Mouse (Mus musculus) MEL (cell line): ENCODE measurements around the gene Ralb. TPM values are rescaled to one million over a fixed set of nuclear protein-coding genes. Genes with fewer than 3 reads are reported as not detected.

Experiments used
- DNase-seq: peaks from one replicate; pipeline ENCODE4 v3.0.0; 2011; ENCODE audit warnings: low read depth, low spot score
- H3K27ac ChIP-seq: 2 replicates; pipeline ENCODE4 v1.5.1; 2012; ENCODE audit warnings: low read depth, mild to moderate bottlenecking, control low read depth, low read length, moderate library complexity; ENCODE audit not compliant: control insufficient read depth
- H3K27me3 ChIP-seq, 2 experiments: fragments of 150-350 bp in 1 of 2; sonication (generic) in 1 of 2; 2 replicates each; pipeline ENCODE4 v1.6.1; 2012; ENCODE audit warnings: low read length in 2 of 2, mild to moderate bottlenecking in 2 of 2, improper control_type of control experiment in 1 of 2, moderate library complexity in 1 of 2; ENCODE audit not compliant: insufficient read depth in 2 of 2, control insufficient read depth in 1 of 2
- H3K36me3 ChIP-seq, 2 experiments: 2 replicates each; pipeline ENCODE4 v1.6.1; 2012 to 2014; ENCODE audit warnings: low read length in 2 of 2, improper control_type of control experiment in 1 of 2, inconsistent platforms in 1 of 2, mild to moderate bottlenecking in 1 of 2; ENCODE audit not compliant: insufficient read depth in 2 of 2, control insufficient read depth in 1 of 2
- H3K4me1 ChIP-seq, 2 experiments: fragments of 150-350 bp in 1 of 2; sonication (generic) in 1 of 2; 2 replicates each; pipeline ENCODE4 v1.6.1; 2012; ENCODE audit warnings: low read length in 2 of 2, improper control_type of control experiment in 1 of 2, mild to moderate bottlenecking in 1 of 2; ENCODE audit not compliant: insufficient read depth in 2 of 2, control insufficient read depth in 1 of 2
- H3K4me3 ChIP-seq, 2 experiments: fragments of 150-350 bp in 1 of 2; sonication (generic) in 1 of 2; 2 replicates each; pipeline ENCODE4 v1.5.1; 2012; ENCODE audit warnings: low read depth in 2 of 2, low read length in 2 of 2, mild to moderate bottlenecking in 2 of 2, moderate library complexity in 2 of 2, control low read depth in 1 of 2, improper control_type of control experiment in 1 of 2; ENCODE audit not compliant: control insufficient read depth in 1 of 2, insufficient read depth in 1 of 2
- H3K79me2 ChIP-seq: 2 replicates; pipeline ENCODE4 v1.6.1; 2012; ENCODE audit warnings: mild to moderate bottlenecking, low read length, moderate library complexity; ENCODE audit not compliant: control insufficient read depth, poor library complexity, insufficient read depth
- H3K9ac ChIP-seq: 2 replicates; pipeline ENCODE4 v1.6.1; 2012; ENCODE audit warnings: low read depth, mild to moderate bottlenecking, control low read depth, low read length, moderate library complexity; ENCODE audit not compliant: control insufficient read depth, poor library complexity, severe bottlenecking
- H3K9me3 ChIP-seq: fragments of 150-350 bp; sonication (generic); replicated peaks from 2 replicates; pipeline ENCODE4 v1.6.1; 2012; ENCODE audit warnings: mild to moderate bottlenecking, low read length, improper control_type of control experiment, moderate library complexity; ENCODE audit not compliant: insufficient read depth
- CHD1 ChIP-seq: IDR thresholded peaks from 2 replicates; pipeline ENCODE4 v1.6.1; 2012; ENCODE audit warnings: low read depth, mild to moderate bottlenecking, inconsistent platforms, low read length, improper control_type of control experiment
- CHD2 ChIP-seq: IDR thresholded peaks from 2 replicates; pipeline ENCODE4 v1.6.1; 2011; ENCODE audit warnings: low read length, improper control_type of control experiment
- ELF1 ChIP-seq: IDR thresholded peaks from 2 replicates; pipeline ENCODE4 v1.6.1; 2014; ENCODE audit warnings: low read depth, mild to moderate bottlenecking, inconsistent platforms, low read length, improper control_type of control experiment, moderate library complexity
- MAFK ChIP-seq: IDR thresholded peaks from 2 replicates; pipeline ENCODE4 v1.6.1; 2011; ENCODE audit warnings: low read depth, mild to moderate bottlenecking, low read length, improper control_type of control experiment, borderline replicate concordance
- MAZ ChIP-seq: IDR thresholded peaks from 2 replicates; pipeline ENCODE4 v1.6.1; 2012; ENCODE audit warnings: low read depth, mild to moderate bottlenecking, inconsistent platforms, low read length, improper control_type of control experiment
- MEF2A ChIP-seq: IDR thresholded peaks from 2 replicates; pipeline ENCODE4 v1.6.1; 2014; ENCODE audit warnings: low read depth, mild to moderate bottlenecking, inconsistent platforms, low read length, improper control_type of control experiment; ENCODE audit not compliant: poor library complexity, insufficient replicate concordance, severe bottlenecking; ENCODE audit errors: extremely low read depth
- MYB ChIP-seq: IDR thresholded peaks from 2 replicates; pipeline ENCODE4 v1.6.1; 2011; ENCODE audit warnings: mild to moderate bottlenecking, low read depth, low read length, improper control_type of control experiment
- MYC ChIP-seq: IDR thresholded peaks from 2 replicates; pipeline ENCODE4 v1.6.1; 2011; ENCODE audit warnings: low read depth, mild to moderate bottlenecking, low read length, improper control_type of control experiment, moderate library complexity
- POLR2A ChIP-seq, 2 experiments: IDR thresholded peaks; 2 replicates each; pipeline ENCODE4 v1.6.1; 2011 to 2012; ENCODE audit warnings: low read length in 2 of 2, mild to moderate bottlenecking in 2 of 2, control low read depth in 1 of 2, improper control_type of control experiment in 1 of 2, low read depth in 1 of 2, moderate library complexity in 1 of 2; ENCODE audit not compliant: control insufficient read depth in 1 of 2, insufficient read depth in 1 of 2, poor library complexity in 1 of 2
- POLR2AphosphoS2 ChIP-seq: IDR thresholded peaks from 2 replicates; pipeline ENCODE4 v1.6.1; 2011; ENCODE audit warnings: low read length, improper control_type of control experiment
- RAD21 ChIP-seq: IDR thresholded peaks from 2 replicates; pipeline ENCODE4 v1.6.1; 2011; ENCODE audit warnings: mild to moderate bottlenecking, low read depth, low read length, improper control_type of control experiment
- RCOR1 ChIP-seq: IDR thresholded peaks from 2 replicates; pipeline ENCODE4 v1.6.1; 2012; ENCODE audit warnings: low read depth, mild to moderate bottlenecking, inconsistent platforms, low read length, improper control_type of control experiment
- TAL1 ChIP-seq: IDR thresholded peaks from 2 replicates; pipeline ENCODE4 v1.6.1; 2012; ENCODE audit warnings: mild to moderate bottlenecking, inconsistent platforms, low read length, moderate library complexity, mixed read lengths
- TCF12 ChIP-seq: IDR thresholded peaks from 2 replicates; pipeline ENCODE4 v1.6.1; 2014; ENCODE audit warnings: low read depth, mild to moderate bottlenecking, inconsistent platforms, low read length, improper control_type of control experiment, moderate library complexity
- ZC3H11A ChIP-seq: IDR thresholded peaks from 2 replicates; pipeline ENCODE4 v1.6.1; 2012; ENCODE audit warnings: low read depth, mild to moderate bottlenecking, inconsistent platforms, low read length, improper control_type of control experiment
- ZMIZ1 ChIP-seq: IDR thresholded peaks from 2 replicates; pipeline ENCODE4 v1.6.1; 2012; ENCODE audit warnings: low read depth, mild to moderate bottlenecking, inconsistent platforms, low read length, improper control_type of control experiment, moderate library complexity
- ZNF384 ChIP-seq: IDR thresholded peaks from 2 replicates; pipeline ENCODE4 v1.6.1; 2012; ENCODE audit warnings: low read depth, mild to moderate bottlenecking, inconsistent platforms, low read length, improper control_type of control experiment
- polyA plus RNA-seq, 2 experiments: library from polyadenylated mRNA; stranded (reverse) in 1 of 2; unstranded in 1 of 2; fragments of >175 nt in 1 of 2; fragments of >200 nt in 1 of 2; gene quantifications; 2 replicates each; pipeline versions ENCODE4 v1.2.1 to v1.2.4; 2012; ENCODE audit warnings: low replicate concordance in 2 of 2, low read depth in 1 of 2; ENCODE audit not compliant: insufficient read length in 2 of 2, insufficient read depth in 1 of 2, missing spikeins in 1 of 2
- total RNA-seq: library from RNA; depleted of rRNA; stranded (reverse); fragments of 300-350 nt; gene quantifications from 2 replicates; pipeline ENCODE4 v1.2.3, GENCODE M21; 2012

Gene Ralb
- total and polyA plus RNA-seq, 3 experiments, result 28.0 to 45.1 TPM; not detected in 1

- Histone ChIP-seq H3K4me1 (no peaks in the 10 kb centered on the region), H3K36me3 (no peaks in the 10 kb centered on the region; a peak in 1 of 4 replicates), H3K4me3 (no peak overlapping the region), H3K79me2 (no peaks in the 10 kb centered on the region), H3K27me3 (no peaks in the 10 kb centered on the region), H3K9me3 (no peaks in the 10 kb centered on the region), H3K9ac (no peak overlapping the region), H3K27ac (no peak overlapping the region)
- DNase-seq, result no peak
- TF ChIP-seq POLR2A (IDR thresholded peaks at IDR 0.05; ENCODE audit: control insufficient read depth in 1 of 2, insufficient read depth in 1 of 2, low read depth in 1 of 2, low read length in 2 of 2, poor library complexity in 1 of 2), result no peak
- no peak for TF ChIP-seq CHD2
- no peak for TF ChIP-seq ZNF384
- no peak for TF ChIP-seq ELF1
- TF ChIP-seq ZMIZ1, result no peak
- no peak for TF ChIP-seq MAZ
- no peak for TF ChIP-seq TCF12
- TF ChIP-seq ZC3H11A, result no peak
- no peak for TF ChIP-seq MAFK
- TF ChIP-seq TAL1, result no peak
- TF ChIP-seq POLR2AphosphoS2, result no peak
- no peak for TF ChIP-seq CHD1
- TF ChIP-seq MEF2A, result no peak
- TF ChIP-seq RAD21, result no peak
Observed at GRCm38 (mm10) chr1:119540836-119541557, 36.4 kb upstream of the Ralb start.

GRCm38 (mm10) chr1:119539252-119539651, 34.7 kb upstream of the Ralb start:
- TF ChIP-seq RCOR1, result no peak
- TF ChIP-seq MYB, result no peak
- no peak for TF ChIP-seq TAL1
- TF ChIP-seq MYC, result no peak
- H3K9me3 ChIP-seq, result no peaks in the 10 kb centered on the region
- no peaks in the 10 kb centered on the region for H3K36me3 ChIP-seq

More at GRCm38 (mm10) chr1:119539252-119539651, 34.7 kb upstream of the Ralb start:
- no peak for DNase-seq
- Histone ChIP-seq H3K79me2 (no peaks in the 10 kb centered on the region), H3K4me3 (no peak overlapping the region), H3K9ac (no peak overlapping the region), H3K4me1 (no peaks in the 10 kb centered on the region), H3K27me3 (no peaks in the 10 kb centered on the region), H3K27ac (no peak overlapping the region)
